Mouse (Mus musculus) heart, adult 2 months (tissue): ENCODE results near the gene Grik3.

ENCODE experiments used
- CTCF ChIP-seq: fragments of 200-600 bp; IDR thresholded peaks from 2 replicates; pipeline ENCODE4 v1.8.1; 2022; ENCODE audit warnings: antibody characterized with exemption, mild to moderate bottlenecking, moderate library complexity
- EP300 ChIP-seq: fragments of 200-500 bp; IDR thresholded peaks from 2 replicates; pipeline ENCODE4 v1.6.1; 2011; ENCODE audit warnings: low read depth, low read length, control low read depth; ENCODE audit not compliant: insufficient read depth
- POLR2A ChIP-seq: fragments of 200-500 bp; IDR thresholded peaks from 2 replicates; pipeline ENCODE4 v1.6.1; 2011; ENCODE audit warnings: mild to moderate bottlenecking, low read depth, low read length, control low read depth; ENCODE audit not compliant: insufficient read depth

DNA sequence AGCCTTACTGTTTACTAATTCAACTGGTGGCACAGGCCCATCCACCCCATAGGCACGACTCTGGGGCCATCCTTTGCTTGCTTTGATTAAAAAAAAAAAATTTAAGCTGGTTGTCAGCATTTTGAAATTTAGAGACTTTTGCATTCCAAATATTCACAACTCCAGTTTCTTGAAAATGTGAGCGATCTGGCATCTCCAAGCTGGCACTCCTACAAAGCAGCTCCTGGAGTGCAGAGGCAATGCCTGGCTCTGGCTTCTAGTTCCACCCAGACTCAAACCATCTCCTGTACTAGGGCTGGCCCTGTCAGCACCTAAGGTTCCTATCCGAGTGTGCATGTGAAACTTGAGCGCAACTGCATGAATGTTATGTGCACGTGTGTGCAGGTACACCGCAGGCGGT lies 208.6 kb downstream of the Grik3 start:
- TF ChIP-seq CTCF, result no peak
- no peak for TF ChIP-seq POLR2A
- TF ChIP-seq EP300, result no peak
